In genomic region chr6:19765410-19765809, GRCm38 (mm10) we compare ENCODE assay signal across 21 mouse cellular contexts.
A peak's percentile ranks its signal among the peaks of the same experiment; 100 is the strongest.
DNase-seq lines count a peak whose midpoint lies in the region; ATAC-seq and TF ChIP-seq lines count a peak whose summit lies in the region.
"Had no signal": no experiment of that assay in that cellular context is flagged by ENCODE, and none has a peak within 500 bp of the region (broad histone marks: within the 10 kb centered on the region; RNA-seq: fewer than 3 reads in every experiment).

No protein-coding gene starts in this region.

- no peak overlapping the region for H3K27ac ChIP-seq in midbrain, postnatal 0 days (ENCODE audit: low read depth, low read length)
- H3K27ac ChIP-seq in midbrain, embryonic 11.5 days (ENCODE audit: low read depth, low read length), result no peak overlapping the region
- H3K27ac ChIP-seq: embryonic facial prominence, embryonic 12.5 days; heart, embryonic 10.5 days; liver, embryonic 13.5 days; lung, embryonic 15.5 days had no signal

- no peaks in the 10 kb centered on the region for H3K36me3 ChIP-seq in midbrain, postnatal 0 days (ENCODE audit: insufficient read depth, low read length)
- H3K36me3 ChIP-seq in midbrain, embryonic 11.5 days (ENCODE audit: control insufficient read depth, insufficient read depth, low read length), result no peaks in the 10 kb centered on the region
- H3K36me3 ChIP-seq: embryonic facial prominence, embryonic 12.5 days; heart, embryonic 10.5 days; liver, embryonic 13.5 days; lung, embryonic 15.5 days had no signal

- H3K9me3 ChIP-seq in midbrain, postnatal 0 days (ENCODE audit: low read length), result no peaks in the 10 kb centered on the region
- no peaks in the 10 kb centered on the region for H3K9me3 ChIP-seq in midbrain, embryonic 11.5 days (ENCODE audit: control insufficient read depth, low read length)
- H3K9me3 ChIP-seq: embryonic facial prominence, embryonic 12.5 days; heart, embryonic 10.5 days; liver, embryonic 13.5 days; lung, embryonic 15.5 days; megakaryocyte, embryonic 14.5 days had no signal

- no peak for ATAC-seq in midbrain, postnatal 0 days (ENCODE audit: low FRiP score)
- ATAC-seq in midbrain, embryonic 11.5 days (ENCODE audit: low FRiP score), result no peak
- ATAC-seq: intestine, postnatal 0 days; midbrain, embryonic 16.5 days; Patski had no signal

- no peaks in the 10 kb centered on the region for H3K27me3 ChIP-seq in midbrain, postnatal 0 days (ENCODE audit: insufficient read depth, low read length)
- no peaks in the 10 kb centered on the region for H3K27me3 ChIP-seq in midbrain, embryonic 11.5 days (ENCODE audit: control insufficient read depth, insufficient read depth, low read length)
- H3K27me3 ChIP-seq: embryonic facial prominence, embryonic 12.5 days; liver, embryonic 13.5 days; lung, embryonic 15.5 days; megakaryocyte, embryonic 14.5 days; Patski had no signal

- no peak overlapping the region for H3K9ac ChIP-seq in midbrain, postnatal 0 days (replicated peaks; ENCODE audit: low read length, poor library complexity, severe bottlenecking)
- no peak overlapping the region for H3K9ac ChIP-seq in midbrain, embryonic 11.5 days (ENCODE audit: low read length)
- H3K9ac ChIP-seq: embryonic facial prominence, embryonic 12.5 days; liver, embryonic 13.5 days; lung, embryonic 15.5 days had no signal

- H3K4me2 ChIP-seq in midbrain, postnatal 0 days (ENCODE audit: low read depth, low read length, poor library complexity, severe bottlenecking), result no peak overlapping the region
- H3K4me2 ChIP-seq in midbrain, embryonic 11.5 days, result no peak overlapping the region
- H3K4me2 ChIP-seq: embryonic facial prominence, embryonic 12.5 days; liver, embryonic 13.5 days; lung, embryonic 15.5 days had no signal

- peak; percentile 66 for TF ChIP-seq CTCF in midbrain, postnatal 0 days (IDR thresholded peaks at IDR 0.05)

- WGBS in midbrain, postnatal 0 days, result 89% methylated on average over 1 of the region's 1 CpGs
- WGBS in midbrain, embryonic 11.5 days, result 85% methylated on average over 1 of the region's 1 CpGs

- H3K4me1 ChIP-seq in midbrain, postnatal 0 days (ENCODE audit: insufficient read depth, low read length), result no peaks in the 10 kb centered on the region
- no peaks in the 10 kb centered on the region for H3K4me1 ChIP-seq in midbrain, embryonic 11.5 days (ENCODE audit: control insufficient read depth, insufficient read depth, low read length)
- H3K4me1 ChIP-seq: embryonic facial prominence, embryonic 12.5 days; heart, embryonic 10.5 days; liver, embryonic 13.5 days; lung, embryonic 15.5 days; megakaryocyte, embryonic 14.5 days had no signal

- H3K4me3 ChIP-seq in midbrain, postnatal 0 days (ENCODE audit: low read depth, low read length), result no peak overlapping the region
- no peak overlapping the region for H3K4me3 ChIP-seq in midbrain, embryonic 11.5 days (ENCODE audit: low read depth, low read length)
- H3K4me3 ChIP-seq: embryonic facial prominence, embryonic 12.5 days; heart, embryonic 10.5 days; liver, embryonic 13.5 days; lung, embryonic 15.5 days; megakaryocyte, embryonic 14.5 days had no signal

- DNase-seq in cerebellum, postnatal 14 days, result peak; percentile 54 to 73
- no peak for DNase-seq in cerebellum, postnatal 4 days (ENCODE audit: low spot score in 2 of 2)
- DNase-seq in layer of hippocampus, adult 11-12 months (ENCODE audit: low spot score), result peak; percentile 12
- DNase-seq in layer of hippocampus, postnatal 10 days (ENCODE audit: low spot score in 2 of 2), result no peak
- peak; percentile 56 for DNase-seq in midbrain, postnatal 0 days (ENCODE audit: low spot score)
- no peak for DNase-seq in midbrain, embryonic 11.5 days (ENCODE audit: low spot score, missing footprints)
- DNase-seq in c-Kit-positive CD71-positive TER-119-positive erythroid progenitor cells, embryonic 14.5 days (ENCODE audit: low spot score), result no peak
- DNase-seq: adrenal gland, postnatal 36 days; heart, postnatal 4 days; kidney, postnatal 36 days; liver, embryonic 13.5 days; lung, postnatal 36 days; thymus, adult 18-20 months; thymus, postnatal 4 days had no signal

Comparison
In these comparisons a context has a peak if more than half of its experiments do, and no peak if none do; other contexts are left out.
1. DNase-seq: peak in cerebellum, postnatal 14 days (2 of 2), layer of hippocampus, adult 11-12 months (single experiment) and midbrain, postnatal 0 days (single experiment); none in cerebellum, postnatal 4 days (0 of 2), layer of hippocampus, postnatal 10 days (0 of 2), midbrain, embryonic 11.5 days (single experiment) and c-Kit-positive CD71-positive TER-119-positive erythroid progenitor cells, embryonic 14.5 days (single experiment).